Mouse (Mus musculus): ENCODE data around the gene Phykpl. TPM values are rescaled to one million over a fixed set of nuclear protein-coding genes. Genes with fewer than 3 reads are reported as not detected.

The Phykpl gene
- total and polyA plus RNA-seq, 2 experiments = 12.7 to 23.7 TPM

GRCm38 (mm10) chr11:51543487-51544050 is 41.0 kb upstream of the Phykpl start:
- no peaks in the 10 kb centered on the region for H3K4me1 ChIP-seq (ENCODE audit: control insufficient read depth, insufficient read depth, low read length)
- no peaks in the 10 kb centered on the region for H3K36me3 ChIP-seq (ENCODE audit: control insufficient read depth, insufficient read depth, low read length)
- H3K27me3 ChIP-seq (ENCODE audit: control insufficient read depth, insufficient read depth, low read length) = no peaks in the 10 kb centered on the region
- TF ChIP-seq POLR2A (IDR thresholded peaks at IDR 0.05; ENCODE audit: extremely low read depth, insufficient read depth, low read length) (no peak), CTCF (IDR thresholded peaks at IDR 0.05; ENCODE audit: low read depth, low read length) (no peak)
- no peak overlapping the region for H3K9ac ChIP-seq (ENCODE audit: low read depth, low read length)
- no peak overlapping the region for H3K27ac ChIP-seq (replicated peaks; ENCODE audit: insufficient read depth, low read depth, low read length)
- no peak overlapping the region for H3K4me3 ChIP-seq (ENCODE audit: insufficient read depth, low read depth, low read length)
- no peak for DNase-seq (ENCODE audit: extremely low read depth, low read depth, low spot score)
- no peaks in the 10 kb centered on the region for H3K79me2 ChIP-seq (ENCODE audit: control insufficient read depth, insufficient read depth, low read length)
- WGBS = 83% methylated on average over 7 of the region's 7 CpGs

- DNase-seq (ENCODE audit: extremely low read depth, low read depth, low spot score) = no peak
- Histone ChIP-seq H3K9ac (ENCODE audit: low read depth, low read length) (no peak overlapping the region), H3K79me2 (ENCODE audit: control insufficient read depth, insufficient read depth, low read length) (no peaks in the 10 kb centered on the region), H3K27me3 (ENCODE audit: control insufficient read depth, insufficient read depth, low read length) (no peaks in the 10 kb centered on the region), H3K4me3 (ENCODE audit: insufficient read depth, low read depth, low read length) (no peak overlapping the region), H3K27ac (replicated peaks; ENCODE audit: insufficient read depth, low read depth, low read length) (no peak overlapping the region), H3K4me1 (ENCODE audit: control insufficient read depth, insufficient read depth, low read length) (no peaks in the 10 kb centered on the region), H3K36me3 (ENCODE audit: control insufficient read depth, insufficient read depth, low read length) (no peaks in the 10 kb centered on the region)
- whole genome bisulfite sequencing = 51% methylated on average over 2 of the region's 2 CpGs
- TF ChIP-seq POLR2A (IDR thresholded peaks at IDR 0.05; ENCODE audit: extremely low read depth, insufficient read depth, low read length) (no peak), CTCF (IDR thresholded peaks at IDR 0.05; ENCODE audit: low read depth, low read length) (no peak)
Observed at GRCm38 (mm10) chr11:51544413-51544812, 40.1 kb upstream of the Phykpl start.

GRCm38 (mm10) chr11:51545811-51546210 is 38.7 kb upstream of the Phykpl start:
- no peaks in the 10 kb centered on the region for H3K36me3 ChIP-seq (ENCODE audit: control insufficient read depth, insufficient read depth, low read length)
- no peak for DNase-seq (ENCODE audit: extremely low read depth, low read depth, low spot score)
- 58% methylated on average over 4 of the region's 4 CpGs for WGBS
- no peaks in the 10 kb centered on the region for H3K27me3 ChIP-seq (ENCODE audit: control insufficient read depth, insufficient read depth, low read length)
- no peak for TF ChIP-seq POLR2A (IDR thresholded peaks at IDR 0.05; ENCODE audit: extremely low read depth, insufficient read depth, low read length)
- TF ChIP-seq CTCF (IDR thresholded peaks at IDR 0.05; ENCODE audit: low read depth, low read length) = no peak
- no peak overlapping the region for H3K9ac ChIP-seq (ENCODE audit: low read depth, low read length)
- no peaks in the 10 kb centered on the region for H3K4me1 ChIP-seq (ENCODE audit: control insufficient read depth, insufficient read depth, low read length)
- H3K79me2 ChIP-seq (ENCODE audit: control insufficient read depth, insufficient read depth, low read length) = no peaks in the 10 kb centered on the region
- H3K27ac ChIP-seq (replicated peaks; ENCODE audit: insufficient read depth, low read depth, low read length) = no peak overlapping the region
- no peak overlapping the region for H3K4me3 ChIP-seq (ENCODE audit: insufficient read depth, low read depth, low read length)

GRCm38 (mm10) chr11:51551253-51551652 is 33.3 kb upstream of the Phykpl start:
- no peaks in the 10 kb centered on the region for H3K36me3 ChIP-seq (ENCODE audit: control insufficient read depth, insufficient read depth, low read length)
- DNase-seq (ENCODE audit: extremely low read depth, low read depth, low spot score) = no peak
- no peaks in the 10 kb centered on the region for H3K79me2 ChIP-seq (ENCODE audit: control insufficient read depth, insufficient read depth, low read length)
- H3K27me3 ChIP-seq (ENCODE audit: control insufficient read depth, insufficient read depth, low read length) = no peaks in the 10 kb centered on the region
- H3K4me3 ChIP-seq (ENCODE audit: insufficient read depth, low read depth, low read length) = no peak overlapping the region
- H3K27ac ChIP-seq (replicated peaks; ENCODE audit: insufficient read depth, low read depth, low read length) = no peak overlapping the region
- TF ChIP-seq CTCF (IDR thresholded peaks at IDR 0.05; ENCODE audit: low read depth, low read length) (no peak), POLR2A (IDR thresholded peaks at IDR 0.05; ENCODE audit: extremely low read depth, insufficient read depth, low read length) (no peak)
- WGBS = 47% methylated on average over 5 of the region's 5 CpGs
- no peak overlapping the region for H3K9ac ChIP-seq (ENCODE audit: low read depth, low read length)
- no peaks in the 10 kb centered on the region for H3K4me1 ChIP-seq (ENCODE audit: control insufficient read depth, insufficient read depth, low read length)

GRCm38 (mm10) chr11:51552091-51552490 is 32.5 kb upstream of the Phykpl start:
- Histone ChIP-seq H3K27me3 (ENCODE audit: control insufficient read depth, insufficient read depth, low read length) (no peaks in the 10 kb centered on the region), H3K79me2 (ENCODE audit: control insufficient read depth, insufficient read depth, low read length) (no peaks in the 10 kb centered on the region), H3K4me3 (ENCODE audit: insufficient read depth, low read depth, low read length) (no peak overlapping the region), H3K9ac (ENCODE audit: low read depth, low read length) (no peak overlapping the region), H3K4me1 (ENCODE audit: control insufficient read depth, insufficient read depth, low read length) (no peaks in the 10 kb centered on the region), H3K36me3 (ENCODE audit: control insufficient read depth, insufficient read depth, low read length) (no peaks in the 10 kb centered on the region), H3K27ac (replicated peaks; ENCODE audit: insufficient read depth, low read depth, low read length) (no peak overlapping the region)
- 77% methylated on average over 3 of the region's 3 CpGs for WGBS
- no peak for DNase-seq (ENCODE audit: extremely low read depth, low read depth, low spot score)
- TF ChIP-seq POLR2A (IDR thresholded peaks at IDR 0.05; ENCODE audit: extremely low read depth, insufficient read depth, low read length) (no peak), CTCF (IDR thresholded peaks at IDR 0.05; ENCODE audit: low read depth, low read length) (no peak)

- 77% methylated on average over 10 of the region's 10 CpGs for WGBS
- TF ChIP-seq CTCF (IDR thresholded peaks at IDR 0.05; ENCODE audit: low read depth, low read length) = no peak
- TF ChIP-seq POLR2A (IDR thresholded peaks at IDR 0.05; ENCODE audit: extremely low read depth, insufficient read depth, low read length) = no peak
- DNase-seq (ENCODE audit: extremely low read depth, low read depth, low spot score) = no peak
Observed at GRCm38 (mm10) chr11:51554590-51554989, 30.0 kb upstream of the Phykpl start.

More at GRCm38 (mm10) chr11:51554590-51554989, 30.0 kb upstream of the Phykpl start:
- Histone ChIP-seq H3K4me1 (ENCODE audit: control insufficient read depth, insufficient read depth, low read length) (no peaks in the 10 kb centered on the region), H3K79me2 (ENCODE audit: control insufficient read depth, insufficient read depth, low read length) (no peaks in the 10 kb centered on the region), H3K36me3 (ENCODE audit: control insufficient read depth, insufficient read depth, low read length) (no peaks in the 10 kb centered on the region), H3K27ac (replicated peaks; ENCODE audit: insufficient read depth, low read depth, low read length) (no peak overlapping the region), H3K4me3 (ENCODE audit: insufficient read depth, low read depth, low read length) (no peak overlapping the region), H3K9ac (ENCODE audit: low read depth, low read length) (no peak overlapping the region), H3K27me3 (ENCODE audit: control insufficient read depth, insufficient read depth, low read length) (no peaks in the 10 kb centered on the region)
